In genomic region chr7:143977491-143977830, GRCm38 (mm10) we compare ENCODE assay signal across 9 mouse cellular contexts. TPM values are rescaled to one million over a fixed set of nuclear protein-coding genes. Genes with fewer than 3 reads are reported as not detected.
DNase-seq lines count a peak whose midpoint lies in the region; ATAC-seq and TF ChIP-seq lines count a peak whose summit lies in the region.
"Had no signal": no experiment of that assay in that cellular context is flagged by ENCODE, and none has a peak within 500 bp of the region (broad histone marks: within the 10 kb centered on the region; RNA-seq: fewer than 3 reads in every experiment).

No protein-coding gene starts in this region.

- DNase-seq in heart, embryonic 10.5 days (ENCODE audit: low spot score) = no peak
- no peak for DNase-seq in heart, postnatal 10 days
- DNase-seq in hindbrain, embryonic 14.5 days (ENCODE audit: low spot score) = no peak
- no peak for DNase-seq in midbrain, embryonic 10.5 days (ENCODE audit: low spot score)
- DNase-seq in thymus, postnatal 0 days (ENCODE audit: low spot score) = no peak
- no peak for DNase-seq in cerebellum, adult 11-12 months
- no peak for DNase-seq in cerebellum, adult 8-10 months
- DNase-seq: gastrocnemius, postnatal 25 days had no signal

- peak overlapping the region; percentile 68 for H3K4me3 ChIP-seq in heart, embryonic 10.5 days
- H3K4me3 ChIP-seq in E14TG2a.4 (replicated peaks; ENCODE audit: low read length) = peak overlapping the region; percentile 86
- peak overlapping the region; percentile 51 for H3K4me3 ChIP-seq in hindbrain, embryonic 14.5 days (replicated peaks; ENCODE audit: low read length)
- H3K4me3 ChIP-seq in midbrain, embryonic 10.5 days = peak overlapping the region; percentile 73

- ATAC-seq in hindbrain, embryonic 14.5 days (ENCODE audit: low FRiP score) = no peak

- H3K27me3 ChIP-seq in heart, embryonic 10.5 days (ENCODE audit: insufficient read depth, poor library complexity, severe bottlenecking) = peaks cover 97% of the 10 kb centered on the region
- H3K27me3 ChIP-seq in E14TG2a.4 (ENCODE audit: insufficient read depth, low read length) = peaks cover 83% of the 10 kb centered on the region
- peaks cover 64% of the 10 kb centered on the region for H3K27me3 ChIP-seq in hindbrain, embryonic 14.5 days (ENCODE audit: control insufficient read depth, insufficient read depth, low read length)
- peaks cover 89% of the 10 kb centered on the region for H3K27me3 ChIP-seq in midbrain, embryonic 10.5 days (ENCODE audit: low read depth, poor library complexity, severe bottlenecking)

- intact Hi-C loops in heart, postnatal 10 days (cut with DNase I) = no loop called here

- H3K4me1 ChIP-seq in heart, embryonic 10.5 days = peaks cover 18% of the 10 kb centered on the region
- H3K4me1 ChIP-seq in E14TG2a.4 (replicated peaks; ENCODE audit: low read depth, low read length) = peaks cover 41% of the 10 kb centered on the region
- H3K4me1 ChIP-seq in hindbrain, embryonic 14.5 days (replicated peaks; ENCODE audit: control insufficient read depth, insufficient read depth, low read length) = peaks cover 14% of the 10 kb centered on the region; the same call in 1 of the 2 replicates
- H3K4me1 ChIP-seq in midbrain, embryonic 10.5 days = peaks cover 22% of the 10 kb centered on the region

- H3K36me3 ChIP-seq in heart, embryonic 10.5 days = no peaks in the 10 kb centered on the region
- no peaks in the 10 kb centered on the region for H3K36me3 ChIP-seq in E14TG2a.4 (ENCODE audit: insufficient read depth, low read length)
- no peaks in the 10 kb centered on the region for H3K36me3 ChIP-seq in hindbrain, embryonic 14.5 days (replicated peaks; ENCODE audit: control insufficient read depth, insufficient read depth)
- no peaks in the 10 kb centered on the region for H3K36me3 ChIP-seq in midbrain, embryonic 10.5 days

- H3K9me3 ChIP-seq in heart, embryonic 10.5 days = no peaks in the 10 kb centered on the region
- no peaks in the 10 kb centered on the region for H3K9me3 ChIP-seq in E14TG2a.4 (ENCODE audit: low read length)
- H3K9me3 ChIP-seq in hindbrain, embryonic 14.5 days (ENCODE audit: control insufficient read depth, low read length) = no peaks in the 10 kb centered on the region
- no peaks in the 10 kb centered on the region for H3K9me3 ChIP-seq in midbrain, embryonic 10.5 days (replicated peaks)

- H3K4me2 ChIP-seq in hindbrain, embryonic 14.5 days (replicated peaks) = peak overlapping the region; percentile 98

- 19% methylated on average over 5 of the region's 5 CpGs for WGBS in heart, embryonic 10.5 days
- 18% methylated on average over 5 of the region's 5 CpGs for WGBS in hindbrain, embryonic 14.5 days
- WGBS in midbrain, embryonic 10.5 days = 15% methylated on average over 5 of the region's 5 CpGs

- H3K9ac ChIP-seq in hindbrain, embryonic 14.5 days = peak overlapping the region; percentile 55

- TF ChIP-seq CTCF in E14TG2a.4 (conservative IDR thresholded peaks at IDR 0.05; ENCODE audit: low read length) = no peak

- H3K27ac ChIP-seq in heart, embryonic 10.5 days = no peak overlapping the region
- H3K27ac ChIP-seq in hindbrain, embryonic 14.5 days = no peak overlapping the region
- no peak overlapping the region for H3K27ac ChIP-seq in midbrain, embryonic 10.5 days (replicated peaks)

RNA-seq across cellular contexts. Expression of gene Shank2, which starts 24.3 kb away (rescaled TPM):
- 0.21 and 0.31 TPM in 2 replicates for polyA plus RNA-seq in heart, embryonic 10.5 days (2016; fragmentation: Nextera tagmentation; extraction: Ambion mirVana)
- under 1 TPM; 0.69 to 0.93 TPM for total RNA-seq in heart, postnatal 10 days (2021)
- 10.7 and 11.3 TPM in 2 replicates for polyA plus RNA-seq in hindbrain, embryonic 14.5 days (2014; fragmentation: Nextera tagmentation; extraction: Ambion mirVana)
- 0.91 and 1.5 TPM in 2 replicates for polyA plus RNA-seq in midbrain, embryonic 10.5 days (2016; fragmentation: Nextera tagmentation; extraction: Ambion mirVana)
- 0.89 and 0.96 TPM in 2 replicates for polyA plus RNA-seq in thymus, postnatal 0 days (2015; fragmentation: Nextera tagmentation; extraction: Ambion mirVana)
